Mouse (Mus musculus): ENCODE measurements around the gene Brd1.

DNA sequence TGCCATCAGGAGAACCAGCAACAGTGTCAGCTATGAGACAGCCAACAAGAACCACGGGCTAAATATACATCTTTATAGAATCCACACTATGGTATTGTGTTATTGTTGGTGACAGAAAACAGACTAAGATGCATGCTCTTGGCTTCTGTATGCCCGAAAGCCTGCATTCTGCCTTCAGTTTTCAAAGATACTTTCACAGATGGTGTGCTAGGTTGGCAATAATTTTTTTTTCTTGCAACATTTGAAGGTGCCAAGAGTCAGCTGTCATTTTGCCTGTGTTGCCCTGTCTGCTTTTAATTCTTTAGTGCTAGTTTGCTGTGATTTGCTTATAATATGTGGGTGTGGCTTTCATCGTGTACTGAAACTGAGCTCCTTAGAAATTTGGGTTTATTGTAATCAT, 66.4 kb downstream of the Brd1 start:
- TF ChIP-seq CTCF (IDR thresholded peaks at IDR 0.05; ENCODE audit: control insufficient read depth, insufficient read depth, insufficient replicate concordance, low read depth, low read length), result no peak
- no peak for TF ChIP-seq POLR2A (IDR thresholded peaks at IDR 0.05; ENCODE audit: control insufficient read depth, low read depth, low read length)
